Mouse (Mus musculus): ENCODE measurements around the gene Rftn2.

Gene Rftn2

DNA sequence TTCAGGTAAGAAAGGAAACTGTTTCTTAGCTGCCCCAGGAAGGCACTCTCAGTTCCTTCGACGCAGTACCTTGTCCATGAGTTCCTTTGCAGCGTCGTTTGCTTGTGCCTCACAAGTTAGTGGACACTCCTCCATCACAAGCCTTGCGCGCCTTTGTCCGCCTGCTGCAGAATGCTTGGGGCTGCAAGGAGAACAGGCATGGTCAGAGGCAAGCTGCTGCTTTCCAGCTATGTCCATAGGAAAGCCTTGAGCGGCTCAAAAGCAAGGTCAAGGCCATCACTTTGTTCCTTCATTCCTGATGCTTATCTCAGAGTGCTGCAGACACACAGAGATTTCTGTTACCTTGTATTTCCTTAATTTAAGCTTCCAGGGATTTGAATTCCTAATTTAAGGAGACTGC is 15.5 kb downstream of the Rftn2 start:
- DNase-seq (ENCODE audit: extremely low read depth, low read depth), result no peak

DNA sequence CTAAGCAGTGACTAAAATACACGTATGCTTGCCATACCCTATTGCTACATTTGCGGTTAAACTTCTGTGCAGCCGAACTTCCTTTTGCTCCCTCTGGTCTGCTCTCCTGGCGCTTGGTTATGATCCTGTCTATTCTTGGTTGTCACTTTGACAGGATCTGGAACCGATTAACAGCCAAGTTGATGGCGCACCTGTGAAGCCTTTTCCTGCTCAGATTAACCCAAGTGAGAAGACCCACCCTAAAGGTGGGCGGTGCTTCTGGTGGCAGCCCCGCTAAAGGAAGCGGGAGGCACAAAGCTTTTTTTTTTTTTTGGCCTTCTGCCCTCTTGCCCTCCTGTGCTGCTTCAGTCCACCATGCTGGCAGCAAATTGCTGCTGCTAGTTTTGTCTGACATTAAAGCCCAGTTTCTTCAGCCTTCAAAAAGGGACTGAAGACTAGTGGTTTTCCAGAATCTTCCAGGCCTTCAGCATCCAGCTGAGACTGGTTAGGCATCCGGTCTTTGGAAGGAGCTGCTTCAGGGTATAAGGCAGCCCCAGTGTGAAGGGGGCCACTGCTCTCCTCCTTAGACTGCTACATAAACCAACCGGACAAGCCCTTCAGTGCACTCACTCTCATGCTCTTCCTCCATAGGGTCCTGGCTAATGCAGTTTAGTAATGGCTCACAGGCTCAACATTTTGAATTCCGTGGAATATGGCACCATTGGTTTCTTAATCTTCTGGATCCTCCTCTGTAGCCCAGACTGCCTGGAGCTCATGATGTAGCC is 16.2 kb downstream of the Rftn2 start:
- no peak for DNase-seq (ENCODE audit: extremely low read depth, low read depth)

DNA sequence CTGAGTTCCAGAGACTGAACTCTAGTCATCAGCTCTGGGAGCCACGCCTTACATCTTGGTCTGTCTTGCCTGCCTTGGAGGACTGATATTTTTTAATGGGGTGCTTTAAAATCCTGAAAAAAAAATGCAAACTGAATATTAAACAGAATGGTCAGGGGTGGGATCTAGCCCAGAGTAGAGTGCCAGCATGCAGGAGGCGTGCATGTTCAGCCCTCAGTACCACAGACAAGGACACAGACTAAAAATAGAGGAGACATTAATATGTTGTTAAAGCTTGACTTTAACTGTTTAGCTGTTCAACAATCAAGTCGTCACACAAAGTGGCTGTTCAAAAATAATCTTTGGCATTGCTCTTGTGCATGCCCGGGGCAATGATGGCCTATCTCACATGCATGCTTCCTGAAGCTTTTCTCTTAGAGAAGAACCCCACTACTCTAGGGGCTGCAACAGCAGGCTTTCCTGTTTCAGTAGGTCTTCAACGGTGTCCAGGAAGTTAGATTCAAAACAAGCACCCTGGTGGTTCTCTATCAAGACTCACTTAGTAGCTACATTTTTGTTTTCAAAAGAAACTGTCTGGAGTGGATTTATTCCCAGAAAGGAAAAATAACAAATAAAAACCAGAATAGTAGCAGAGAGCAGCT is 18.0 kb downstream of the Rftn2 start:
- no peak for DNase-seq (ENCODE audit: extremely low read depth, low read depth)

DNA sequence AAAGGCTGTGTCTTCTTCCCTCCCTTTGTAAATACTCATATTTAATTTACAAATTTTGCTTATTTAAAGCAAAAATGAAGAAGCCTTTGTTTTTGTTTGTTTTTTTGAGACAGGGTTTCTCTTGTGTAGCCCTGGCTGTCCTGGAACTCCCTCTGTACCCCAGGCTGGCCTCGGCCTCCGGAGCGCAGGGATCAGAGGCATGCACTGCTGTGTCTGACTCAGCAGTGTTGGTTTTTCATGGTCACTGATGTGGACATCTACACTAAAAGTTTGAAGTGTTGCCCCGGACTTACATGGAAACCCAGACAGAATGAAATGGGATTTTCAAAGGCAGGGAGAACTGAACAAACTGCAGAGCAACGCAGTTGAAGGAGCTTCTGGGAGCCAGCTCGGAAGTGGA is 19.0 kb downstream of the Rftn2 start:
- DNase-seq (ENCODE audit: extremely low read depth, low read depth), result no peak

DNA sequence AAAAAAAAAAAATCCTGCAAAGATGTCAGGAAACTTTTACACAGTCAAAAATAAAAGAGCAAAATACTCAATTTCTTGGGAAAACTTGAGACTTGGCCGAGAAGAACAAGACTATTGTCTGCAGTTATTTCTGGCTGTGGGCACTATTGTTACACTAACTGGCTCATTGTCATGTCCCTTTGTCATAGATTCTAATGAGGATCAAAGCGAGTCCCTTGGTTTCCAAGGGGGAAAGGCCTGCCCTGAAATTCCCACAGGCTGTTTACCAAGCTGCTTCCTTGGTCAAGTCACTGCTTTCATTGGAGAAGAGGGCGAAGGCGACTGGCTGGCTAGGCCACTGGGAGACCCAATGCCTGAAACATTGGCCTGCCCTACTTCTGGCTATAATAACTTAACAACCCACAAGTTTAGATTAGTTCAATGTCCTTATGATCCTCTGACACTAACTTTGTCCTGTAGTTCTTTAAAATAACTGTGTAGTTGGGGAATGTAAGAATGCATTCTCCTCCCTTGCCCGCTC is 20.7 kb downstream of the Rftn2 start:
- DNase-seq (ENCODE audit: extremely low read depth, low read depth), result no peak

DNA sequence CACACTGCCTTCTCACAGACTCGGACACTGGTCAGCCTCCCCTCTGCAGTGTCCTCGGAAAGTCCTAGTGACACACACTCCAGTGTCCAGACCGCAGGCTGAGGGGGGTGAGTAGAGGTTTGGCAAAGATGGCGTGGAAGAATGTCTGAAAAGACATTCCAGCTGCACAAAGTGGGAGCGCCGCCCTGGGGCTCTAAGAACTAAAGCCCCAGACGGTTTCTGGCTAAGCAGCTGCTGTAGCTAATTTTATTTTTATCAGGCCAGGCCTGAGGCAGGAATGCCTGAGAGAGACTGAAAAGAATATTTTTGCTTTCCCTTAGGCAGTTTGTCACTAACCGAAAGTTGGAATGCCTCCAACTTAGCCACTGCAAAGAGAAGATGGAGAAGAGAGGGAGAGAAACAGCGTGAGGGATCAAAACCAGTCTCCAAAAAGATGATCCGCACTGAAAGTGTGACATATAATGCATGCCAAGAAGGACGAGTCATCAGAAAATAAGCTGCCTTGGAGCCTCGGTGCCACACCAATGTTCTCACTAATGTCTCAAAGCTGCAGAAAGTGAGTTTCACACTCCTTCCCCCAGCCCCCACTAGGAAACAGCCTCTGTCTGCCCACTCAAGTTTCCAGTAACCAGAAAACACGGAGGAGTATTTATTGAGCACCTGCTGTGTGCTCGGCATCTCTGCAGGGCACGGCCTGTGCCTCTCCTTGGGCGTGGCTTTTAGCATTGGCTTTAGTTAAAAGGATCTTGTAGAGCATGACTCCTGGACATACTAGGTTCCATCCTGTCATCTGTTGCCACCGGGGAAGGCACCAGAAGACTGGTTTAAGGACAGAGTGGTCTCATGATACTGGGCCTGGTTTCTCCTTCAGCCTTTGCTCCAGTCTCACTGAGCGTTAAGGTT is 24.5 kb downstream of the Rftn2 start:
- DNase-seq (ENCODE audit: extremely low read depth, low read depth), result no peak

DNA sequence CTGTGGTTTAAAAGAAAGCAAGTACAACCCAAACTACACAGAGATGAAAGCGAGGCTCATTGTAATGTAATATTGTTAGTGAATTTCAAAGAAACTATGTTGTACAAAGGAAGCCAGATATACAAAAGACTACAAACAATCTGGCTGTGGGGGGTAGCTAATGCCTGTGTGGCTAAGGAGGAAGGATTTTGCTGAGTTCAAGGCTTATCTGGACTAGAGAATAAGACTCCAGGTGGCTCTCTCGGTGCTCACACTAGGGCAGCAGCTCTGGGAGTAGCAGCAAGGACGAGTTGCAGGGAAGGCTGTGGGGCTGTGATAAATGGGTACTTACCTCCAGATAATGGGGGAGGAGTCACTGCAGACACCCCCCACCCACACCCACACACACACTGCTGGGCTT is 27.9 kb downstream of the Rftn2 start:
- DNase-seq (ENCODE audit: extremely low read depth, low read depth), result peak; percentile 19

DNA sequence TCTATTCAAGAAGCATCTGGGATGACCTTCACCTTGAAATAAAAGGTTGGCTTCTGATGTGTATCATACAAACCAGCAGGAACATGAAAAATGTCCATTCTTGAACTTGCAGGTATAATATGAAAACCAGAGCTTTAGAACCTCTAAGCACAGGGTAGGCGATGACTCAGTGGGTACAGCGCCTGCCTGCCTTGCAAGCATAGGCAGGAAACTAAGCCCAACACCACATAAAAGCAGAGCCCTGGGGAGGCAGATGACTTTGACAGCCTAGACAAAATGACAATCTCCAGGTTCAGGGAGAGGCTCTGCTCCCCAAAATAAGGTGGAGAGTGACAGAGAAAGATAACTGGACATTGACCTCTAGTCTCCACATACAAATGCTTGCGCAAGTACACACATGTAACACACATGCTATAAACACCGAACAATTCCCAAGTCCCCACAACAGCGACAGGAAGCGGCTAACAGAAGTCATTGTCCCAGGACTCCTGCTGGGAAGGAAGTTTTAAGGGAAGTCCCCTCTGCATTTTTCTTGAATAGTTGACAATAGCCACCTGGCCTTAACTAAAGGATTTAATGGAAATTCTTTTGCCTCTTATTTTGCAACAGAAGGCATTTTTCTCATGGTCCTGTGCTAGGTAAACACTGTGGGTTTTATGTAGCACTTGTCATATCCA is 30.1 kb downstream of the Rftn2 start:
- DNase-seq (ENCODE audit: extremely low read depth, low read depth), result no peak

DNA sequence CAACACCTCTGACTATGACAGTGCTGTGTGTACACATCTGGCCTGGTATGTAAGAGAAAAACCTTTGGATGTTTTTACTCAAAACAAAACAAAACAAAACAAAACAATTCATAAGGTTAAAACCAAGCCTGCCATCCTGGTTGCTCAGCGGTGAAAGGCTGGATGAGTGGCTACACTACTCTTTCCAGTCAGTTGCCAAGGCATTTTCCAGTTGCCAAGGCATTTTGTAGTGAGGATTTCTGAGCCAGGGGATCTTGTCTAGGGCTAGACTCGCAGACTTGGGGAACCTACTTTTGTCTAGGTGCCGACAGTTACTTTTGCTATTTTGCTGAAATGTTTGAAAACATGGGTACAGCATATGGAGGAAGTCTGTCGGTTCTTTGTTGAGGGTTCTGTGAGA is 31.6 kb downstream of the Rftn2 start:
- no peak for DNase-seq (ENCODE audit: extremely low read depth, low read depth)

DNA sequence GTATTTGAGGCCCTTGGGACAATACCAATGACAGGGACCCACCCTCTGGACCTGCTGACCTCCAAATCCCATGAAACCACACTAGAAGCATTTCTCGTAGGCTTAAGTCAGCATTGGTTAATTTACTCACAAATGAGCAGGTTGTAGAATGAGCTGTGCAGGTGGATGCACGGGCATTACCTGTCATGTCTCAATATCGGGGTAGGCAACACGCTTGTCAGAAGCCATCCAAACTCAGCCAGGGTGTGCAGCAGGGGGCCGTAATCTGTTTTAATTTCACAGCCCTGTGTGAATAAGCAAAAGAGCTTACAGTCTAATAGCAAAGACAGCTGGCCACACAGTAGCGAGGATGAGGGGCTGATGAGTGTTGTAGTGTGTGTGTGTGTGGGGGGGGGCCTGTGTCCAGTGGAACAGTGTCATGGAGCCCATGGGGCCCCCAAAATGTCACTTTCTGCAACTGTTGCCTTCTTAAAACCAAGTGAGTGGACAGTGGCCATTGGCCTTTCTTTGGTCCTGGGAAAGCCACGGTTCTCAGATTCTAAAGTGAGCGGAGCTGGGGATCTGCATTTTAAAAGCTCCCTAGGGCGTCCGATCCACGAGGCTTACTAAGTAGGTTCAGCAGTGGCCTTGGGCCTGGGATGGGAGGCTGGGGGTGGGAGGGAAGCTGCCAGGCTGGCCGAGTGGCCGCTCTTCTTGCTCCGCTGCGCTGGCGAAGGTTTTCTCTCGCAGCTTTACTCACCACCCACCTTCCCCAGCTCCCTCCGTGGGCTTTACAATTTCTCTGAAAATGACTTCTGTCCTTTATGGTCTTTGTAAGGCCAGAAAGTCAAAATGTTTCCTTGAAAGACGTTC is 32.3 kb downstream of the Rftn2 start:
- DNase-seq (ENCODE audit: extremely low read depth, low read depth), result no peak

DNA sequence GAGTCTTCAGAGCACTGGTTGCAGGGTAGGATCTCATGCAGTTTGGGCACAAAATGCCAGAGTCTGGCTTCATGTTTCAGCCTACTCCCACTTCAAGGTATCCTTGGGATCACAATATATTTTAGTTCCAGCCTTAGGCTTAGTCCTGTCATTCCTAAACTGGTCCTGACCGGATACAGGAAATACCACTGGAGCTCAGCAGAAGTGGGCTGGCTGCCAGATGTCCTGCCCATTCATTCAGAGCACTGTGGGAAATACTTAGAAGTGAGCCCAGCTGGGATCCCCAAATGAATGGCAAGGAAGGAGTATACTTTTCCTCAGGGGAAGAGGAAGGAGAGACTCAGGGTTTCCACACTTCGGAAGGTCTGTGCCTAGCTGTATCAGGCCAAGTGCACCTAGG is 33.3 kb downstream of the Rftn2 start:
- no peak for DNase-seq (ENCODE audit: extremely low read depth, low read depth)

DNA sequence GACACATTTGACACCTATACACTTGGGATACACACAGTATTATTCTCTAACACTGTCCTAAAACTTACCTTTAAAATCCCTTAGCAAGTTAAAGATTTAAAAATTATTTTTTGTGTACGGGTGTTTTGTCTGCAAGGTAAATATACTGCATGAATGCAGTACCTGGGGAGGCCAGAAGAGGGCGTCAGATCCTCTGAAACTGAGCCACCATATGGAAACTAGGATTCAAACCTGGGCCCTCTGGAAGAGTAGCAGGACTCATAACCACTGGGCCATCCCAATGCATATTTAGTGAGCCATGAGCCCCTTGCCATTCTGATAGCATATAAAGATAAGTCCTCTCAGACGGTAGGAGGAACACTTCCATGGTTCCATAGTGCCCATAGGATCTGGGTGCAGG is 33.8 kb downstream of the Rftn2 start:
- DNase-seq (ENCODE audit: extremely low read depth, low read depth), result peak; percentile 40

DNA sequence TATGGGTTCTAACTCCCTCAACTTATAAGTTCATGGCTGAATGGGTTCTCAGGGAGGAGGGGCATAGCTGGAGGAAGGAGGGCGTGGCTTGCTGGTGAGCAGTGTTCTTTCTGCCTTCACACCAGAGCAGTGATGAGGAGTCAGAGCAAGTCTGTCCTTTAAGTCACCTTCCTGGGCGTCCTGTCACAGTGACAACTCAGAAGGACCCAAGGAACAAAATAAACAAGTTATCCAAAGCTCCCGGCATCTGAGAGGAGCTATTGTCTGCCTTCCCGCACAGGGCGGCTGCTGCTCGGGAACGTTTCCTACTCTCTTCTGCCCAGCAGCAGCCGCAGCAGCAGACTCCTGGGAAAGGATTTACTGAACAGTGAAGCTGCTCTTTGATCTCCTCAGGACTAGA is 34.6 kb downstream of the Rftn2 start:
- no peak for DNase-seq (ENCODE audit: extremely low read depth, low read depth)

DNA sequence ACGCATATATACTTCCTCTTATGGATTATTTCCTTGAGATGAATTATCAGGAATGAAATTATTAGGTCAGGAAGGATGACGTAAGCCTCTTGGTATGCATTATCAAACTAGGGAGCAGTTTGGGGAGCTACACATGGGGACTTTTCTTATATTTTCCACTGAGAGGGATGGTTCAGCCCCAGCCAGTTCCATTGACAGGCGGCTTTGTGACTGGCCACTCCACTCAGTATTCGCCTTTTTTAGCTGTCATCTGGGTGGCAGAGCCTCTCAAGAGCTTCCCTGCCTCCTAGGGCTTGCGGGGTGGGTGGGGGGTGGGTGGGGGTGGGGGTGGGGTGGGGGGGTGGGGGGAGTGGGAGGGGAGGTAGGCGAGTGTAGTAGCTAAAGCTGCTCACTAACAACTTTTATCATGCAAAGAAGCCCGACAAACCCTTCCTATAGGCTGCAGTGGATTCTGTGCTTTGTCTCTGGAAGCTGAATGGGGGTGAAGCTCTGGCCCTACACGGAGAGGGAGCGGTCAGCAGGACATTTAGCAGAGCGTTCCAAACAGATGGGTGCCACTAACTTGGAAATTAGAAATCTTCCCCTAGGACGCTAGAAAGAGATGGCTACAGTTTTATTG is 39.9 kb downstream of the Rftn2 start:
- no peak for DNase-seq (ENCODE audit: extremely low read depth, low read depth)

DNA sequence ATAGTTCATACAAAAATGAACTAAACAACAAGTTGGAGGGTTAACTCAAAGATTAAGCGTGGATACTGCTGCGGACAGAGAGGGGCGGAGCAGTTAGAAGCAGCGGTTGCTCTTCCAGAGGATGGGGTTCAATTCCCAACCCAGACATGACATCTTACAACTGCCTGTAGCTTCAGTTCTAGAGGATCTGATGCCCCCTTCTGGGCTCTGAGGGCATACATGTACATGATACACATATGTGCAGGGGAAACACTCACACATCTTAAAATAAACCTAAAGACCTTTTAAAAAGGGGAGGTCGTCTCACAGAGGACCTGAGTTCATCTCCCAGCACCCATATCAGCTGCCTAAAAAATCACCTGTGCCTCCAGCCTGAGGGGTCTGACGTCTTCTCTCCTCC is 40.9 kb downstream of the Rftn2 start:
- peak; percentile 14 for DNase-seq (ENCODE audit: extremely low read depth, low read depth)

DNA sequence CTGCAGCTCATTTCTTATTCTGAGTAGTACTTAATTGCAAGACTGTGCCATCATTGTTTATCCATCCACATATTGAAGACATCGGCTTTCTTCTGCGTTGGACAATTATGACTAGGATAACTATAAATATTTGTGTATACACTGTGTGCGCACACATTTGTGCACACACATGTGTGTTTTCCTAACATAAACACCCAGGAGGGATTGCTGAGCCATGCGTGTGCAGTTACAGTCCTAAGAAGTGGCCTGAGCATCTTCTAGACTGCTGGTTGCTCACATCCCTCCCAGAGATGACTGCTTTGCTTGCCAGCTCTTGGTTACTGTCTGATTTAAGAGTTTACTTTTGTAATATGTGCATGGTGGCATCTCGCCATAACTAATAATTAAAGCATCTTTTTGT is 44.2 kb downstream of the Rftn2 start:
- DNase-seq (ENCODE audit: extremely low read depth, low read depth), result no peak

DNA sequence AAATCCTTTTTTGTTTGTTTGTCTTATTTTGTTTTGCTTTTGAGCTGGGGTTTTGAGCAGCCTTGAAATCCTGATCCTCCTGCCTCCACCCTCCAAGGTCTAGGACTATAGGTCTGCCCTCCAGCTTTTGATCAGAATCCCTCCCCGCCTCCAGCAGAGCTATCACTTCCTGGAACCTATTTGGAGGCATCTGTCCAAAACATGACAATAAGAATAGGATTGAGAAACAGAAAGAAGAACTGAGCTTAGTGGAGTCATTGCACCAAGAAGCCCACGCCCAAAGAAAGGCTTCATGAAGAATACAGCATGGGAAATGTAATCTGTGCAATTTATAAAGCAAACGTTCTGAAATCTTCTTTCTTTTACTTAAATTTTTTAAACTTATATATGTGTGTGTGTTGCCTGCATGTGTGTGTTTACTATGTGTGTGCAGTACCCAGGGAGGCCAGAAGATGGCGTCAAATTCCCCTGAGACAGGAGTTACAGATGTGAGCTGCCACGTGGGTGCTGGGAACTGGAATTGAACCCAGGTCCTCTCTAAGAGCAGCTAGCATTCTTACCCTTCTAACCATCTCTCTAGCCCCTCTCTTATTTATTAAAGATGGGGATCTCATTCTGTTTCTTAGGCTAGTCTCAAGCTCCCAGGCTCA is 46.5 kb downstream of the Rftn2 start:
- DNase-seq (ENCODE audit: extremely low read depth, low read depth), result no peak

DNA sequence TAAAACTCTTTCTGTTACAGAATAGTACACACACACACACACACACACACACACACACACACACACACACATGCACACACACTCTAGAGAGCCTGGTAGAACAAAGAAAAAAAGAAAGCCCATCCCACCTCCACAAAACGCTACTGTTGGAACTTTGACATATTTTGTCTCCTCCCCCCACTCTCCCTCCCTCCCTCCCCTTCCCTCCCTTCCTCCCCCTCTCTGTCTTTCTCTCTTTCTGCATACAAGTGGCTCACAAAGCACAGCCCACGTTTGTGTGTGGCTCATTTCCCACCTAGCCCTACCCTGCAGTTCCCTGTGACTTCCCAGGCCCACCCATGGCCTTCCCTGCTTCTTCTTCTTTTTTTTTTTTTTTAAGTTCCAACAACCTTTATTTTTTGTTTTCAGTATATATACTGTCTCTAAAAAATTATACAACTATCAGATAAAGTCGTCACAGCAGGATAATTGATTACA is 52.0 kb downstream of the Rftn2 start:
- no peak for DNase-seq (ENCODE audit: extremely low read depth, low read depth)
